Mouse (Mus musculus) heart, postnatal 14 days (tissue): ENCODE results near the gene Tekt1. TPM values are rescaled to one million over a fixed set of nuclear protein-coding genes. Genes with fewer than 3 reads are reported as not detected.

Source experiments
- microRNA-seq, 2 experiments: library from miRNA; unstranded; fragments of <30 nt; microRNA quantifications; one replicate each; pipeline ENCODE4 v1.2.0; 2021 to 2022
- total RNA-seq, 2 experiments: library from RNA; stranded (reverse); gene quantifications; 2 replicates each; pipeline ENCODE4 v1.2.3; 2021

Gene Tekt1
- total RNA-seq, 2 experiments from 2014 or later, result 0.26 TPM; not detected in 1

Small RNAs within 50 kb of the gene (microRNA-seq; reads per million reads assigned to microRNA genes)
- gene Mir6338, result 0 reads per million in 2 experiments

Other genes starting within 250 kb of the Tekt1 start
- gene Pitpnm3, start 226.7 kb downstream of the Tekt1 start, total RNA-seq, result 1 to 10 TPM; 1.3 to 1.6 TPM
- gene Gm43951, start 155.6 kb downstream of the Tekt1 start, total RNA-seq, result under 1 TPM; 0.41 to 0.74 TPM
- gene 4933427D14Rik, start 155.0 kb downstream of the Tekt1 start, total RNA-seq, result 1 to 10 TPM; 4.7 to 5.2 TPM
- gene Txndc17, start 154.9 kb downstream of the Tekt1 start, total RNA-seq, result 10 to 100 TPM; 40.3 to 43.6 TPM
- 10 to 100 TPM in 1 of 2 experiments, 1 to 10 TPM in 1; 9.1 to 11.9 TPM for gene Med31, start 146.8 kb downstream of the Tekt1 start, total RNA-seq
- not detected for gene Slc13a5, start 95.2 kb downstream of the Tekt1 start, total RNA-seq
- 10 to 100 TPM in 1 of 2 experiments, 1 to 10 TPM in 1; 8.9 to 10.7 TPM for gene Xaf1, start 60.8 kb downstream of the Tekt1 start, total RNA-seq
- gene Fbxo39, start 48.0 kb downstream of the Tekt1 start, total RNA-seq, result not detected
- gene Smtnl2, start 49.3 kb upstream of the Tekt1 start, total RNA-seq, result 10 to 100 TPM; 27.1 to 30.5 TPM
- gene Ggt6, start 73.1 kb upstream of the Tekt1 start, total RNA-seq, result under 1 TPM in 1 of 2 experiments, not detected in 1; 0.39 TPM
- gene Mybbp1a, start 78.9 kb upstream of the Tekt1 start, total RNA-seq, result 10 to 100 TPM; 38.0 to 38.4 TPM
- 10 to 100 TPM; 16.5 to 16.8 TPM for gene Spns2, start 127.5 kb upstream of the Tekt1 start, total RNA-seq
- under 1 TPM in 1 of 2 experiments, not detected in 1; 0.10 TPM for gene Spns3, start 188.1 kb upstream of the Tekt1 start, total RNA-seq
- gene Ube2g1, start 244.8 kb upstream of the Tekt1 start, total RNA-seq, result 10 to 100 TPM; 54.9 to 60.6 TPM